Mouse (Mus musculus) MEL (cell line): ENCODE results near the gene Kcnk10. TPM values are rescaled to one million over a fixed set of nuclear protein-coding genes. Genes with fewer than 3 reads are reported as not detected.

Experiments
- DNase-seq: peaks from one replicate; pipeline ENCODE4 v3.0.0; 2011; ENCODE audit warnings: low read depth, low spot score
- H3K27ac ChIP-seq: 2 replicates; pipeline ENCODE4 v1.5.1; 2012; ENCODE audit warnings: low read depth, mild to moderate bottlenecking, control low read depth, low read length, moderate library complexity; ENCODE audit not compliant: control insufficient read depth
- H3K27me3 ChIP-seq, 2 experiments: fragments of 150-350 bp in 1 of 2; sonication (generic) in 1 of 2; 2 replicates each; pipeline ENCODE4 v1.6.1; 2012; ENCODE audit warnings: low read length in 2 of 2, mild to moderate bottlenecking in 2 of 2, improper control_type of control experiment in 1 of 2, moderate library complexity in 1 of 2; ENCODE audit not compliant: insufficient read depth in 2 of 2, control insufficient read depth in 1 of 2
- H3K36me3 ChIP-seq, 2 experiments: 2 replicates each; pipeline ENCODE4 v1.6.1; 2012 to 2014; ENCODE audit warnings: low read length in 2 of 2, improper control_type of control experiment in 1 of 2, inconsistent platforms in 1 of 2, mild to moderate bottlenecking in 1 of 2; ENCODE audit not compliant: insufficient read depth in 2 of 2, control insufficient read depth in 1 of 2
- H3K4me1 ChIP-seq, 2 experiments: fragments of 150-350 bp in 1 of 2; sonication (generic) in 1 of 2; 2 replicates each; pipeline ENCODE4 v1.6.1; 2012; ENCODE audit warnings: low read length in 2 of 2, improper control_type of control experiment in 1 of 2, mild to moderate bottlenecking in 1 of 2; ENCODE audit not compliant: insufficient read depth in 2 of 2, control insufficient read depth in 1 of 2
- H3K4me3 ChIP-seq, 2 experiments: fragments of 150-350 bp in 1 of 2; sonication (generic) in 1 of 2; 2 replicates each; pipeline ENCODE4 v1.5.1; 2012; ENCODE audit warnings: low read depth in 2 of 2, low read length in 2 of 2, mild to moderate bottlenecking in 2 of 2, moderate library complexity in 2 of 2, control low read depth in 1 of 2, improper control_type of control experiment in 1 of 2; ENCODE audit not compliant: control insufficient read depth in 1 of 2, insufficient read depth in 1 of 2
- H3K79me2 ChIP-seq: 2 replicates; pipeline ENCODE4 v1.6.1; 2012; ENCODE audit warnings: mild to moderate bottlenecking, low read length, moderate library complexity; ENCODE audit not compliant: control insufficient read depth, poor library complexity, insufficient read depth
- H3K9ac ChIP-seq: 2 replicates; pipeline ENCODE4 v1.6.1; 2012; ENCODE audit warnings: low read depth, mild to moderate bottlenecking, control low read depth, low read length, moderate library complexity; ENCODE audit not compliant: control insufficient read depth, poor library complexity, severe bottlenecking
- H3K9me3 ChIP-seq: fragments of 150-350 bp; sonication (generic); replicated peaks from 2 replicates; pipeline ENCODE4 v1.6.1; 2012; ENCODE audit warnings: mild to moderate bottlenecking, low read length, improper control_type of control experiment, moderate library complexity; ENCODE audit not compliant: insufficient read depth
- CTCF ChIP-seq, 3 experiments: IDR thresholded peaks in 2 of 3; conservative IDR thresholded peaks in 1 of 3; 2 replicates each; pipeline ENCODE4 v1.5.1; 2011 to 2012; ENCODE audit warnings: low read length in 3 of 3, low read depth in 2 of 3, mild to moderate bottlenecking in 2 of 3, improper control_type of control experiment in 1 of 3, inconsistent platforms in 1 of 3, mixed read lengths in 1 of 3, moderate library complexity in 1 of 3; ENCODE audit not compliant: control insufficient read depth in 1 of 3, insufficient read depth in 1 of 3, poor library complexity in 1 of 3, severe bottlenecking in 1 of 3
- MAX ChIP-seq: IDR thresholded peaks from 2 replicates; pipeline ENCODE4 v1.6.1; 2011; ENCODE audit warnings: low read length, improper control_type of control experiment
- MYC ChIP-seq: IDR thresholded peaks from 2 replicates; pipeline ENCODE4 v1.6.1; 2011; ENCODE audit warnings: low read depth, mild to moderate bottlenecking, low read length, improper control_type of control experiment, moderate library complexity
- POLR2AphosphoS2 ChIP-seq: IDR thresholded peaks from 2 replicates; pipeline ENCODE4 v1.6.1; 2011; ENCODE audit warnings: low read length, improper control_type of control experiment
- POLR2AphosphoS5 ChIP-seq: IDR thresholded peaks from 2 replicates; pipeline ENCODE4 v1.6.1; 2012; ENCODE audit warnings: low read depth, borderline replicate concordance, mild to moderate bottlenecking, inconsistent platforms, low read length, moderate library complexity, mixed read lengths
- RCOR1 ChIP-seq: IDR thresholded peaks from 2 replicates; pipeline ENCODE4 v1.6.1; 2012; ENCODE audit warnings: low read depth, mild to moderate bottlenecking, inconsistent platforms, low read length, improper control_type of control experiment
- SIN3A ChIP-seq: IDR thresholded peaks from 2 replicates; pipeline ENCODE4 v1.6.1; 2012; ENCODE audit warnings: low read length, improper control_type of control experiment, inconsistent platforms
- TBP ChIP-seq: IDR thresholded peaks from 2 replicates; pipeline ENCODE4 v1.8.0; 2011; ENCODE audit warnings: low read depth, low read length, improper control_type of control experiment
- USF1 ChIP-seq: IDR thresholded peaks from 2 replicates; pipeline ENCODE4 v1.6.1; 2014; ENCODE audit warnings: low read depth, mild to moderate bottlenecking, inconsistent platforms, low read length, improper control_type of control experiment, moderate library complexity
- USF2 ChIP-seq, 2 experiments: IDR thresholded peaks; 2 replicates each; pipeline ENCODE4 v1.6.1; 2011 to 2012; ENCODE audit warnings: improper control_type of control experiment in 2 of 2, low read length in 2 of 2, borderline replicate concordance in 1 of 2, inconsistent platforms in 1 of 2, low read depth in 1 of 2, mild to moderate bottlenecking in 1 of 2; ENCODE audit not compliant: insufficient read depth in 1 of 2
- ZNF384 ChIP-seq: IDR thresholded peaks from 2 replicates; pipeline ENCODE4 v1.6.1; 2012; ENCODE audit warnings: low read depth, mild to moderate bottlenecking, inconsistent platforms, low read length, improper control_type of control experiment
- polyA plus RNA-seq, 2 experiments: library from polyadenylated mRNA; stranded (reverse) in 1 of 2; unstranded in 1 of 2; fragments of >175 nt in 1 of 2; fragments of >200 nt in 1 of 2; gene quantifications; 2 replicates each; pipeline versions ENCODE4 v1.2.1 to v1.2.4; 2012; ENCODE audit warnings: low replicate concordance in 2 of 2, low read depth in 1 of 2; ENCODE audit not compliant: insufficient read length in 2 of 2, insufficient read depth in 1 of 2, missing spikeins in 1 of 2
- total RNA-seq: library from RNA; depleted of rRNA; stranded (reverse); fragments of 300-350 nt; gene quantifications from 2 replicates; pipeline ENCODE4 v1.2.3, GENCODE M21; 2012

Gene Kcnk10
- total and polyA plus RNA-seq, 3 experiments: not detected

- TF ChIP-seq USF2 (IDR thresholded peaks at IDR 0.05; ENCODE audit: borderline replicate concordance in 1 of 2, insufficient read depth in 1 of 2, low read depth in 1 of 2, low read length in 2 of 2) (no peak), USF1 (no peak), TBP (no peak), POLR2AphosphoS2 (no peak), CTCF (IDR thresholded peaks at IDR 0.05 in 2 of 3, conservative IDR thresholded peaks at IDR 0.05 in 1 of 3; ENCODE audit: control insufficient read depth in 1 of 3, insufficient read depth in 1 of 3, low read depth in 2 of 3, low read length in 3 of 3, poor library complexity in 1 of 3, severe bottlenecking in 1 of 3) (no peak), ZNF384 (no peak)
- TF ChIP-seq, all 39 proteins: peak for 0
- Histone ChIP-seq H3K4me3 (no peak overlapping the region), H3K79me2 (no peaks in the 10 kb centered on the region), H3K27ac (no peak overlapping the region), H3K36me3 (no peaks in the 10 kb centered on the region), H3K4me1 (no peaks in the 10 kb centered on the region), H3K9ac (no peak overlapping the region), H3K27me3 (no peaks in the 10 kb centered on the region), H3K9me3 (no peaks in the 10 kb centered on the region)
- DNase-seq: no peak
These were observed 58.1 kb downstream of the Kcnk10 start for GRCm38 (mm10) chr12:98519866-98520567.

GRCm38 (mm10) chr12:98505601-98506000 lies 72.5 kb downstream of the Kcnk10 start:
- no peaks in the 10 kb centered on the region for H3K9me3 ChIP-seq
- TF ChIP-seq MAX (no peak), MYC (no peak), POLR2AphosphoS5 (no peak), RCOR1 (no peak)

GRCm38 (mm10) chr12:98501528-98502280 lies 76.4 kb downstream of the Kcnk10 start:
- no peak for TF ChIP-seq SIN3A
- TF ChIP-seq, all 39 proteins: peak for 0
- Histone ChIP-seq H3K27me3 (no peaks in the 10 kb centered on the region), H3K9ac (no peak overlapping the region), H3K4me1 (no peaks in the 10 kb centered on the region), H3K27ac (no peak overlapping the region), H3K4me3 (no peak overlapping the region), H3K79me2 (no peaks in the 10 kb centered on the region), H3K9me3 (no peaks in the 10 kb centered on the region), H3K36me3 (no peaks in the 10 kb centered on the region)
- DNase-seq: no peak

More at GRCm38 (mm10) chr12:98505601-98506000, 72.5 kb downstream of the Kcnk10 start:
- Histone ChIP-seq H3K27me3 (no peaks in the 10 kb centered on the region), H3K4me1 (no peaks in the 10 kb centered on the region), H3K4me3 (no peak overlapping the region), H3K9ac (no peak overlapping the region), H3K36me3 (no peaks in the 10 kb centered on the region), H3K27ac (no peak overlapping the region), H3K79me2 (no peaks in the 10 kb centered on the region)
- no peak for DNase-seq
